Mouse (Mus musculus) erythroblast, embryonic 14.5 days (primary cell): ENCODE measurements around the gene Omt2b.

Source experiments
- GATA1 ChIP-seq: IDR thresholded peaks from 2 replicates; pipeline ENCODE4 v1.6.1; 2012; ENCODE audit warnings: low read length, inconsistent platforms, mixed read lengths
- TAL1 ChIP-seq: IDR thresholded peaks from 3 replicates; pipeline ENCODE4 v1.6.1; 2012; ENCODE audit warnings: low read length, inconsistent platforms, mixed read lengths

DNA sequence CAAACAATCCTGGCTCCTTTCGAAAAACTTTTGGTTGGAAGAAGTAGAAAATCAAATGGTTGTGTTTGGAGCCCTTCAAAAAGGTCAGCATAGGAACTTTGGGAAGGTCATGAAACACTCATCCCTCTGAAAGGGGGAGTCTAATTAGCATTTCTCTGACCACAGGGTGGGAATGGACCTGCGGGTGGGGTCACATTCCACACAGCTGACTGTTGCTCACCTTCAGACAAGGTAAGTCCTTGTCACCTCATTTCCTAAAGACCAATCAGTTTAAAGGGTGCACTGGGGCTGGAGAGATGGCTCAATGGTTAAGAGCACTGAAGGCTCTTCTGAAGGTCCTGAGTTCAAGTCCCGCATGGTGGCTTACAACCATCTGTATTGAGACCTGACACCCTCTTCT lies 44.1 kb downstream of the Omt2b start:
- TF ChIP-seq GATA1 (no peak), TAL1 (no peak)
